Comparison of ENCODE assay signal across 21 mouse cellular contexts in the genomic region with DNA sequence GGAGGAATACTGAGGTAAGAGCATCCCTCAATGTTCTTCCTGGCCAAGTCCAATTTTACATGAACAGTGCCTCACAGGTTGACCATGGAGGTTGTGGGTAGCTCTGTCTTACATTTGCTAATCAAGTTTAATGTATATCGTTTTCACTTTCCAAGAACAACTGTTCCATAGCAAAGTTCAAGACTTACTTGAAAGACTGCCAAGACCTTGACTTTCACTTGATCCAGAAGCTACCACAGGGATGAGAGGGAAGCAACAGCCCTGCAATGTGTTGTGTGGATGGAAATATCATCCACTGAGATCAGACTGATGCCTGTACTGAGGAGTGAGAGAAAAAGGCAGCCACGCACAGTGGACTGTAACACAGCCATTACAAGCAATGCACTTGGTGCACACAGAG.
DNase-seq lines count a peak whose midpoint lies in the region; ATAC-seq and TF ChIP-seq lines count a peak whose summit lies in the region.
"Had no signal": no experiment of that assay in that cellular context is flagged by ENCODE, and none has a peak within 500 bp of the region (broad histone marks: within the 10 kb centered on the region; RNA-seq: fewer than 3 reads in every experiment).

No protein-coding gene starts in this region.

- H3K27me3 ChIP-seq in intestine, embryonic 14.5 days (replicated peaks; ENCODE audit: control insufficient read depth, insufficient read depth, low read length): no peaks in the 10 kb centered on the region
- no peaks in the 10 kb centered on the region for H3K27me3 ChIP-seq in intestine, embryonic 15.5 days (replicated peaks)
- no peaks in the 10 kb centered on the region for H3K27me3 ChIP-seq in lung, embryonic 14.5 days (ENCODE audit: insufficient read depth, low read length)
- H3K27me3 ChIP-seq: embryonic facial prominence, embryonic 12.5 days; embryonic facial prominence, embryonic 15.5 days had no signal

- ATAC-seq in intestine, embryonic 14.5 days (replicated peaks; ENCODE audit: low FRiP score, low TSS enrichment, low read depth): no peak
- ATAC-seq in intestine, embryonic 15.5 days: no peak
- no peak for ATAC-seq in lung, embryonic 14.5 days (ENCODE audit: insufficient read depth)
- ATAC-seq: forebrain, embryonic 14.5 days; forebrain, embryonic 16.5 days had no signal

- H3K9ac ChIP-seq in intestine, embryonic 14.5 days (ENCODE audit: low read length): no peak overlapping the region
- no peak overlapping the region for H3K9ac ChIP-seq in intestine, embryonic 15.5 days
- no peak overlapping the region for H3K9ac ChIP-seq in lung, embryonic 14.5 days
- H3K9ac ChIP-seq: embryonic facial prominence, embryonic 12.5 days; embryonic facial prominence, embryonic 15.5 days; forebrain, embryonic 12.5 days had no signal

- no peak for TF ChIP-seq CTCF in lung, embryonic 14.5 days (IDR thresholded peaks at IDR 0.05; ENCODE audit: low read depth)

- no peaks in the 10 kb centered on the region for H3K36me3 ChIP-seq in intestine, embryonic 14.5 days (ENCODE audit: control insufficient read depth, insufficient read depth, low read length)
- H3K36me3 ChIP-seq in intestine, embryonic 15.5 days: no peaks in the 10 kb centered on the region
- no peaks in the 10 kb centered on the region for H3K36me3 ChIP-seq in lung, embryonic 14.5 days (ENCODE audit: insufficient read depth)
- H3K36me3 ChIP-seq: embryonic facial prominence, embryonic 12.5 days; embryonic facial prominence, embryonic 15.5 days; forebrain, embryonic 10.5 days; forebrain, embryonic 12.5 days had no signal

- WGBS in intestine, embryonic 14.5 days: 81% methylated on average over 2 of the region's 2 CpGs
- 69% methylated on average over 2 of the region's 2 CpGs for WGBS in intestine, embryonic 15.5 days
- WGBS in lung, embryonic 14.5 days: 55% methylated on average over 2 of the region's 2 CpGs

- peak; percentile 47 for DNase-seq in intestine, embryonic 14.5 days (ENCODE audit: low spot score)
- DNase-seq in lung, embryonic 14.5 days: peak; percentile 62
- no peak for DNase-seq in lung, postnatal 10 days
- DNase-seq: adrenal gland, adult 2 months; adrenal gland, postnatal 10 days; adrenal gland, postnatal 25 days; cerebellum, adult 11 months; cerebellum, adult 18-20 months; cerebellum, adult 8-10 months; cerebellum, adult 9-11 months; cerebellum, postnatal 14 days; cerebellum, postnatal 36 days; embryo, embryonic 11 days had no signal

- H3K4me2 ChIP-seq in intestine, embryonic 14.5 days (ENCODE audit: low read length): no peak overlapping the region
- H3K4me2 ChIP-seq in intestine, embryonic 15.5 days (replicated peaks): no peak overlapping the region
- no peak overlapping the region for H3K4me2 ChIP-seq in lung, embryonic 14.5 days
- H3K4me2 ChIP-seq: embryonic facial prominence, embryonic 12.5 days; embryonic facial prominence, embryonic 15.5 days; forebrain, embryonic 12.5 days had no signal

- H3K4me3 ChIP-seq in intestine, embryonic 14.5 days (ENCODE audit: low read depth, low read length): no peak overlapping the region
- H3K4me3 ChIP-seq in intestine, embryonic 15.5 days (replicated peaks): no peak overlapping the region
- no peak overlapping the region for H3K4me3 ChIP-seq in lung, embryonic 14.5 days (ENCODE audit: low read depth, low read length)
- H3K4me3 ChIP-seq: embryonic facial prominence, embryonic 12.5 days; embryonic facial prominence, embryonic 15.5 days; erythroblast, embryonic 14.5 days; forebrain, embryonic 10.5 days; forebrain, embryonic 12.5 days had no signal

- H3K4me1 ChIP-seq in intestine, embryonic 14.5 days (replicated peaks; ENCODE audit: control insufficient read depth, insufficient read depth, low read length): peaks cover 24% of the 10 kb centered on the region
- H3K4me1 ChIP-seq in intestine, embryonic 15.5 days (replicated peaks): peaks cover 13% of the 10 kb centered on the region; the same call in 1 of the 2 replicates
- peaks cover 10% of the 10 kb centered on the region; the same call in 1 of the 2 replicates for H3K4me1 ChIP-seq in lung, embryonic 14.5 days (ENCODE audit: insufficient read depth)

- H3K27ac ChIP-seq in intestine, embryonic 14.5 days (ENCODE audit: low read depth): no peak overlapping the region
- H3K27ac ChIP-seq in intestine, embryonic 15.5 days: no peak overlapping the region
- H3K27ac ChIP-seq in lung, embryonic 14.5 days (ENCODE audit: low read depth): no peak overlapping the region
- H3K27ac ChIP-seq: embryonic facial prominence, embryonic 12.5 days; embryonic facial prominence, embryonic 15.5 days; forebrain, embryonic 10.5 days; forebrain, embryonic 12.5 days had no signal

- H3K9me3 ChIP-seq in intestine, embryonic 14.5 days (ENCODE audit: control insufficient read depth, low read length): no peaks in the 10 kb centered on the region
- H3K9me3 ChIP-seq in intestine, embryonic 15.5 days: no peaks in the 10 kb centered on the region
- no peaks in the 10 kb centered on the region for H3K9me3 ChIP-seq in lung, embryonic 14.5 days (ENCODE audit: low read depth, low read length)
- H3K9me3 ChIP-seq: embryonic facial prominence, embryonic 12.5 days; embryonic facial prominence, embryonic 15.5 days; forebrain, embryonic 10.5 days; forebrain, embryonic 12.5 days had no signal
